Mouse (Mus musculus): ENCODE data around the gene Fadd. TPM values are rescaled to one million over a fixed set of nuclear protein-coding genes. Genes with fewer than 3 reads are reported as not detected.

Gene Fadd
- total RNA-seq, 2 experiments from 2014 or later: 2.9 to 3.1 TPM

GRCm38 (mm10) chr7:144536367-144536766, 45.9 kb downstream of the Fadd start:
- no peak for DNase-seq (ENCODE audit: low spot score in 2 of 2)

GRCm38 (mm10) chr7:144534773-144535172, 47.5 kb downstream of the Fadd start:
- no peak for DNase-seq (ENCODE audit: low spot score in 2 of 2)

GRCm38 (mm10) chr7:144531585-144532378, 50.5 kb downstream of the Fadd start:
- DNase-seq (ENCODE audit: low spot score in 2 of 2): no peak

- DNase-seq (ENCODE audit: low spot score in 2 of 2): no peak
Measured at GRCm38 (mm10) chr7:144529851-144530250, 52.4 kb downstream of the Fadd start.

- no peak for DNase-seq (ENCODE audit: low spot score in 2 of 2)
Measured at GRCm38 (mm10) chr7:144527723-144528221, 54.5 kb downstream of the Fadd start.

Other genes starting within 250 kb of the Fadd start
- 100 to 1,000 TPM; 151 to 164 TPM for gene Cttn, start 111.5 kb downstream of the Fadd start, total RNA-seq (2021)
- gene Ppfia1, start 28.7 kb downstream of the Fadd start, total RNA-seq (2021): 10 to 100 TPM; 35.8 to 41.2 TPM
- 1 to 10 TPM; 3.6 to 5.0 TPM for gene Ano1, start 169.5 kb upstream of the Fadd start, total RNA-seq (2021)